Mouse (Mus musculus): ENCODE measurements around the gene Ropn1. TPM values are rescaled to one million over a fixed set of nuclear protein-coding genes. Genes with fewer than 3 reads are reported as not detected.

The Ropn1 gene
- polyA plus RNA-seq, 1 experiment from 2014 or later: not detected

- 24% methylated on average over 5 of the region's 5 CpGs for WGBS
- ATAC-seq: 0 out of 2 replicates have a peak, but pooled peaks have one; percentile 43
Measured at GRCm38 (mm10) chr16:34657983-34658382, 8.3 kb downstream of the Ropn1 start.

GRCm38 (mm10) chr16:34658388-34658787 is 8.7 kb downstream of the Ropn1 start:
- H3K4me3 ChIP-seq (replicated peaks): peak overlapping the region; percentile 37; the same call in 1 of the 2 replicates
- peak; percentile 55; the same call in 1 of the 2 replicates for ATAC-seq

More at GRCm38 (mm10) chr16:34657983-34658382, 8.3 kb downstream of the Ropn1 start:
- H3K4me2 ChIP-seq (replicated peaks): peak overlapping the region; percentile 58
- no peak overlapping the region for H3K27ac ChIP-seq
- H3K36me3 ChIP-seq: no peaks in the 10 kb centered on the region
- no peak overlapping the region for H3K9ac ChIP-seq (replicated peaks)
- H3K4me3 ChIP-seq (replicated peaks): peak overlapping the region; percentile 37
- peaks cover 9% of the 10 kb centered on the region for H3K4me1 ChIP-seq (replicated peaks)
- H3K27me3 ChIP-seq: peaks cover 4% of the 10 kb centered on the region; the same call in 1 of the 2 replicates
- no peaks in the 10 kb centered on the region for H3K9me3 ChIP-seq

GRCm38 (mm10) chr16:34664553-34664952 is 14.8 kb downstream of the Ropn1 start:
- Histone ChIP-seq H3K36me3 (no peaks in the 10 kb centered on the region), H3K27ac (no peak overlapping the region), H3K4me3 (replicated peaks) (no peak overlapping the region), H3K4me1 (replicated peaks) (peaks cover 5% of the 10 kb centered on the region; the same call in 1 of the 2 replicates), H3K27me3 (peaks cover 35% of the 10 kb centered on the region), H3K9ac (replicated peaks) (no peak overlapping the region), H3K9me3 (no peaks in the 10 kb centered on the region), H3K4me2 (replicated peaks) (no peak overlapping the region)
- ATAC-seq: no peak
- 66% methylated on average over 3 of the region's 3 CpGs for whole genome bisulfite sequencing

More at GRCm38 (mm10) chr16:34658388-34658787, 8.7 kb downstream of the Ropn1 start:
- Histone ChIP-seq H3K4me2 (replicated peaks) (peak overlapping the region; percentile 58), H3K4me1 (replicated peaks) (peaks cover 9% of the 10 kb centered on the region), H3K27ac (no peak overlapping the region), H3K9ac (replicated peaks) (no peak overlapping the region), H3K9me3 (no peaks in the 10 kb centered on the region), H3K27me3 (peaks cover 4% of the 10 kb centered on the region; the same call in 1 of the 2 replicates), H3K36me3 (no peaks in the 10 kb centered on the region)
- 40% methylated on average over 11 of the region's 11 CpGs for WGBS

- no peak overlapping the region for H3K9ac ChIP-seq (replicated peaks)
- H3K4me1 ChIP-seq (replicated peaks): peaks cover 5% of the 10 kb centered on the region; the same call in 1 of the 2 replicates
- H3K4me2 ChIP-seq (replicated peaks): peak overlapping the region; percentile 42
- peak overlapping the region; percentile 15; the same call in 1 of the 2 replicates for H3K4me3 ChIP-seq (replicated peaks)
- no peak overlapping the region for H3K27ac ChIP-seq
- ATAC-seq: peak; percentile 77
- peaks cover 45% of the 10 kb centered on the region for H3K27me3 ChIP-seq
- 3% methylated on average over 20 of the region's 20 CpGs for whole genome bisulfite sequencing
- no peaks in the 10 kb centered on the region for H3K36me3 ChIP-seq
- H3K9me3 ChIP-seq: no peaks in the 10 kb centered on the region
Measured at GRCm38 (mm10) chr16:34667031-34667726, 17.5 kb downstream of the Ropn1 start.

GRCm38 (mm10) chr16:34668341-34668740 is 18.6 kb downstream of the Ropn1 start:
- 68% methylated on average over 9 of the region's 9 CpGs for WGBS
- no peak overlapping the region for H3K4me2 ChIP-seq (replicated peaks)
- H3K36me3 ChIP-seq: no peaks in the 10 kb centered on the region
- H3K9me3 ChIP-seq: no peaks in the 10 kb centered on the region
- no peak for ATAC-seq
- no peak overlapping the region for H3K27ac ChIP-seq
- no peak overlapping the region for H3K9ac ChIP-seq (replicated peaks)
- peaks cover 45% of the 10 kb centered on the region for H3K27me3 ChIP-seq
- H3K4me3 ChIP-seq (replicated peaks): no peak overlapping the region
- H3K4me1 ChIP-seq (replicated peaks): peaks cover 5% of the 10 kb centered on the region; the same call in 1 of the 2 replicates

- peaks cover 25% of the 10 kb centered on the region for H3K27me3 ChIP-seq
- no peaks in the 10 kb centered on the region for H3K36me3 ChIP-seq
- WGBS: 48% methylated on average over 7 of the region's 7 CpGs
- peaks cover 5% of the 10 kb centered on the region; the same call in 1 of the 2 replicates for H3K4me1 ChIP-seq (replicated peaks)
- H3K4me3 ChIP-seq (replicated peaks): no peak overlapping the region
- H3K27ac ChIP-seq: no peak overlapping the region
- no peak overlapping the region for H3K4me2 ChIP-seq (replicated peaks)
- no peaks in the 10 kb centered on the region for H3K9me3 ChIP-seq
- ATAC-seq: no peak
- H3K9ac ChIP-seq (replicated peaks): no peak overlapping the region
Measured at GRCm38 (mm10) chr16:34671966-34672365, 22.2 kb downstream of the Ropn1 start.

GRCm38 (mm10) chr16:34672822-34673221 is 23.1 kb downstream of the Ropn1 start:
- no peak overlapping the region for H3K27ac ChIP-seq
- no peaks in the 10 kb centered on the region for H3K36me3 ChIP-seq
- H3K9me3 ChIP-seq: no peaks in the 10 kb centered on the region
- 54% methylated on average over 3 of the region's 3 CpGs for WGBS
- peaks cover 19% of the 10 kb centered on the region for H3K27me3 ChIP-seq
- no peak overlapping the region for H3K4me3 ChIP-seq (replicated peaks)
- H3K9ac ChIP-seq (replicated peaks): no peak overlapping the region
- H3K4me2 ChIP-seq (replicated peaks): no peak overlapping the region
- no peak for ATAC-seq
- H3K4me1 ChIP-seq (replicated peaks): no peaks in the 10 kb centered on the region

GRCm38 (mm10) chr16:34674365-34674764 is 24.6 kb downstream of the Ropn1 start:
- H3K27me3 ChIP-seq: peaks cover 10% of the 10 kb centered on the region; the same call in 1 of the 2 replicates
- H3K9me3 ChIP-seq: no peaks in the 10 kb centered on the region
- H3K4me3 ChIP-seq (replicated peaks): no peak overlapping the region
- H3K9ac ChIP-seq (replicated peaks): no peak overlapping the region
- no peaks in the 10 kb centered on the region for H3K4me1 ChIP-seq (replicated peaks)
- H3K36me3 ChIP-seq: no peaks in the 10 kb centered on the region
- WGBS: 86% methylated on average over 6 of the region's 6 CpGs
- ATAC-seq: no peak
- no peak overlapping the region for H3K4me2 ChIP-seq (replicated peaks)
- H3K27ac ChIP-seq: no peak overlapping the region

- H3K9me3 ChIP-seq: no peaks in the 10 kb centered on the region
- H3K4me2 ChIP-seq (replicated peaks): no peak overlapping the region
- no peak overlapping the region for H3K27ac ChIP-seq
- no peak for ATAC-seq
- no peaks in the 10 kb centered on the region for H3K27me3 ChIP-seq
- H3K4me3 ChIP-seq (replicated peaks): no peak overlapping the region
- no peaks in the 10 kb centered on the region for H3K4me1 ChIP-seq (replicated peaks)
- H3K36me3 ChIP-seq: no peaks in the 10 kb centered on the region
- H3K9ac ChIP-seq (replicated peaks): no peak overlapping the region
Measured at GRCm38 (mm10) chr16:34681823-34682222, 32.1 kb downstream of the Ropn1 start.

- ATAC-seq: no peak; the same call in 1 of the 2 replicates
- Histone ChIP-seq H3K27ac (no peak overlapping the region), H3K9me3 (no peaks in the 10 kb centered on the region)
Measured at GRCm38 (mm10) chr16:34689879-34690278, 40.2 kb downstream of the Ropn1 start.

GRCm38 (mm10) chr16:34690334-34691144 is 40.8 kb downstream of the Ropn1 start, which contains the start of gene Ccdc14:
TSS of gene Ccdc14 (plus strand) at chr16:34690616.
- H3K36me3 ChIP-seq: no peaks in the 10 kb centered on the region
- H3K4me1 ChIP-seq (replicated peaks): peaks cover 6% of the 10 kb centered on the region
- H3K4me3 ChIP-seq (replicated peaks): peak within 1 kb of the TSS; percentile 66
- H3K4me2 ChIP-seq (replicated peaks): peak within 1 kb of the TSS; percentile 68
- ATAC-seq: peak; percentile 94
- WGBS: 1% methylated on average over 53 of the region's 53 CpGs
- H3K27ac ChIP-seq: peak within 1 kb of the TSS; percentile 84
- H3K27me3 ChIP-seq: no peaks in the 10 kb centered on the region
- H3K9me3 ChIP-seq: no peaks in the 10 kb centered on the region
- H3K9ac ChIP-seq (replicated peaks): peak within 1 kb of the TSS; percentile 63

More at GRCm38 (mm10) chr16:34689879-34690278, 40.2 kb downstream of the Ropn1 start:
- H3K4me1 ChIP-seq (replicated peaks): peaks cover 6% of the 10 kb centered on the region
- peak overlapping the region; percentile 66 for H3K4me3 ChIP-seq (replicated peaks)
- WGBS: 77% methylated on average over 3 of the region's 3 CpGs
- H3K27me3 ChIP-seq: no peaks in the 10 kb centered on the region
- H3K4me2 ChIP-seq (replicated peaks): peak overlapping the region; percentile 68
- no peaks in the 10 kb centered on the region for H3K36me3 ChIP-seq
- no peak overlapping the region for H3K9ac ChIP-seq (replicated peaks)

GRCm38 (mm10) chr16:34691156-34691555 is 41.4 kb downstream of the Ropn1 start:
- H3K36me3 ChIP-seq: no peaks in the 10 kb centered on the region
- H3K4me3 ChIP-seq (replicated peaks): peak overlapping the region; percentile 66
- no peak overlapping the region for H3K27ac ChIP-seq
- no peaks in the 10 kb centered on the region for H3K27me3 ChIP-seq
- H3K4me1 ChIP-seq (replicated peaks): peaks cover 6% of the 10 kb centered on the region
- no peaks in the 10 kb centered on the region for H3K9me3 ChIP-seq
- peak; percentile 17; the same call in 1 of the 2 replicates for ATAC-seq
- peak overlapping the region; percentile 68 for H3K4me2 ChIP-seq (replicated peaks)
- 9% methylated on average over 11 of the region's 11 CpGs for WGBS
- peak overlapping the region; percentile 63 for H3K9ac ChIP-seq (replicated peaks)
